Mouse (Mus musculus) retina, postnatal 7 days (tissue): ENCODE measurements at regions not wholly inside any gene's neighbourhood (a gene's known extent, or its start where the extent isn't known, plus 50 kb on each side); places are given as distances from the start of the nearest gene placed in this dataset.
A peak's percentile ranks its signal among the peaks of the same experiment; 100 is the strongest.

Experiments used
- DNase-seq: peaks from one replicate; pipeline ENCODE4 v3.0.0-alpha.2; 2012; ENCODE audit warnings: low read depth, low spot score

DNA sequence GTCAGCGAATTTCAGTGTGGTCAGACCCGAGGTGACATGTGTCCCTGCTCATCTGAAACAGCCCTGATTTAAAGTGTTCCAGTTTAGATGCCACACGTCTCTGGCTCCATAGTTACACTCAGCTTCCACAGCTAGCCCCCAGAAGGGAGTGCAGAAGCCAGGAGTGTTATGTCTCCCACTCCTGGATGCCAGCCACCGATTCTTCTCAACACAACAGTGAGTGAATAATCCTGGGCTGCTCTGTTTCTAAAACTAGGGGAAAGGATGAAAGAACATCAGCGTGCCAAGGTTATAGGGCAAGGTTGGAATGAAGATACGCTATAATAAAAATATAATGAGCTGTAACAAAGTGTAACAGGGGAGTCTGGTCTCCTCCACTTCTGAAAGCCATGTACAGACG is 51.5 kb upstream of the Stmnd1 start:
- DNase-seq = no peak

DNA sequence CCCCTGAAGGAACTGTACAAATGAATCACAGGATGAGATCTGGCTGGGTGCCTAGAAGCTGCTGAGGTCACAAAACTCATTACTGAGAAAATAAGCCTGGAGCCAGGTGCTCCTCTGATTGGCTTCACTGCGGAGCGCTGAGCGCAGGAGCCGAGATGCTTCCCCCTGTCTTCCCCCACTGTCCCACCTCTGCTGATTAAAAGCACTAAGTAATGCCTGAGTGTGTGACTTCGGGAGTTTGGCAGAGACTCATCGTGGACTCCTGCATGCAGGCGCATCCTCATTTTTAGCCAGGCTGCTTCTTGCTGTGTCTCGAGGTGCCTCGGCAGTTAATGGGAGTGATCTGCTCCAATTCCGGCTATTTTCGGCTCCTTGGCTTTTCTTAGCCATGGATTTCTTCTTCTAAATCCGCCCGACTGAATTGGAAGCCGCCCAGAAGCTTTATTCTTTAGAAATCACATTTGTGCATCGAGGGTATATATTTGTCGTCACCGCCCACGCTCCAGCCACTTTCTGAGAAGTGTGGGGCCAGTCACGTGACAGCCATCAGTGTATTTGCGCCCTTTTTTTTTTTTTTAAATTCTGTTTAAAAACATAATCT is 55.3 kb upstream of the Stmnd1 start:
- DNase-seq = peak; percentile 16

DNA sequence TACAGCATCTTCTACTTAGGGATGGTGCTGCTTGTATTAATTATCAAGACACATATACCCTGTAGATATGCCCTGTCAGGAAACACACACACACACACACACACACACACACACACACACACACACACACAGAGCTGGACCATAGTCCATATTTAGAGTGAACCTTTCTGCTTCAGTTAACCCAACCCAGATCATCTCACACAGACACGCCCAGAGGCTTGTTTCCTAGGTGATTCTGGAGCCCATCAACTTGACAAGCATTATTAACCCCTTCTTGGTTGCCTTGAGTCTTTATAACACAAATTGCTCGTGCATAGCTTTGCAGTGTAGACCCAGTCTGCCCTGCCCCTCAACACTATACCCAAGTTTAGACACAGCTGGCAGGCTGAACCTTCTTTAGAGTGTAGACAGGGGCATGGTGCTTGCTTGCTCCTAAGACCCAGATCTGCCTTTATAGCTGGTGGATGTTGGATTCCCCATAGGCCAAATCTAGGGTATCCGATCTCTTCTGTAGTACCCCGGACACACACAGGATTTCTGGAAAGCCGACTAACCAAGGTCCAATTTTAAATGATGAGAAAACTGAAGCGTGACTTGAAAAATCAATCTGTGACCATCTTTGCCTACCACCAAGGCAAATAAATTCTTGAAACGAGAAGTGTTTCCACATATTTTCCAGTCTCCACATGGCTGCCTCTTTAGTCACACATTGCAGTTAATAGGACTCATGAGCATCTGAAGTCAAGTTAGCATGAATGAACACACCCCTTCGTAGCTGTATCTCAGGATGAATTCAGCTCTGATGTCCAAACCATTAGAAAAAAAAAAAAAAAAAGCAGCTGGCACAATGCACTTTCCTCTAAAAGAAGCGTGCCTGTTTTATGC is 56.3 kb upstream of the Stmnd1 start:
- no peak for DNase-seq

DNA sequence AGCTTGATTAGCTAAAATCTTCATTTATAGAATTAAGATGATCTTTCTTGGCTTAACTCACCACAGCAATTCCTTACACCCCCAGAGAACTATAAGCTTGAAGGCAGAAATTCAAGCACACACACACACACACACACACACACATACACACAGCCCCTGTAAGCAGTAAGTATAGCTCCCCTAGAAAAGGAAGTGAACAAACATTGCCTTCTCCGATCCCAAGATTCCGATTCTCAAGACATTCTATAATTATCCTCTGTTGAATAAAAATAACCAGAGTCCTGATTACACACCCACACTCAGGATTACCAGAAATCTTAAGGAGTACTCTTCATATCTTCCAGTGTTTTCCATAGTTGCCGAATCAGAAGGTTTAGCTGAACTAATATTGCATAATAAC is 70.0 kb upstream of the Stmnd1 start:
- no peak for DNase-seq

DNA sequence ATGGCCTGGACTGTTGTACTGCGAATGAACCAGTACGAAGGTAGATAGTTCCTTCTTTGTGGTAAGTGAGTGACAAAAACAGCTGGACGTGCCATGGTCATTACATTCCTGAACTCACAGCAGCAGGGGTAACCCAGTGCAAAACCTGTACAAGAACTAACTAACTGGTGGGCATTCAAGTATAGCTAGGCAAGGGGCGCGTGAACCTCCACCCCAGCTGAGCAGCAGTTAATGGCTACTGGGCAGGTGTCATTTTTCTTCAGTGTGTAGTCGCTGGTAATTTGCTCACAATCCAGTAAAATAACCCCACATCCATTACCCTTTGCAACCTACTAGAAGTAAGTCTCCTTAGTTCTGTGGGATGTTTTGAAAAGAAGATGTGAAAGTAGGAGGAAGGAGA is 70.9 kb upstream of the Stmnd1 start:
- no peak for DNase-seq

DNA sequence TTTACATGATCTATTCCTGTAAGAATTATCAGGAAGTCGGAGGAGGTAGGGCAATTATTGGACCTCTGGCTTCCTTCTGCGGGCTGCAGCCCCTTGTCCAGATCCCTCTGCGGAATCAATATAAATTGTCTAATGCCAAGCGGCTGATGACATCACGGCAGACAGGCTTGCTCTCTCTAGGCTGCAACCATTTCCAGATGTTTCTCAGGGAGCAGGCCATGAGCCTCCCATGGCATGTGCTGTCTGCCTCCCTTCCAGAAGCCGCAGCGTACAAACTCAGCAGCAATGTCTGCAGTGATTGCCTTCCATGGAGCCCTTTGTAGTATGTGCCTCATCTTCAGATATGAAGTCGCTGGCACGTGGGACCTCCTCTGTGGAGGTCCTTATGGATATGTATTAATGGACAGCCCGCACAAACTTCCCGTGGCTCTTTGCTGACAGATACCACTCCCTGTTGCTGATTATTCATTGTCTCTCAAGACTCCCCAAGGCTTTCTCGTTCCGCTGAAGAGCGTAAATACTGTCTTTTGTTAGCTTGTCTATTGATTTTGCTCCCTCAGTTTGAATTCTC is 72.4 kb upstream of the Stmnd1 start:
- DNase-seq = no peak

DNA sequence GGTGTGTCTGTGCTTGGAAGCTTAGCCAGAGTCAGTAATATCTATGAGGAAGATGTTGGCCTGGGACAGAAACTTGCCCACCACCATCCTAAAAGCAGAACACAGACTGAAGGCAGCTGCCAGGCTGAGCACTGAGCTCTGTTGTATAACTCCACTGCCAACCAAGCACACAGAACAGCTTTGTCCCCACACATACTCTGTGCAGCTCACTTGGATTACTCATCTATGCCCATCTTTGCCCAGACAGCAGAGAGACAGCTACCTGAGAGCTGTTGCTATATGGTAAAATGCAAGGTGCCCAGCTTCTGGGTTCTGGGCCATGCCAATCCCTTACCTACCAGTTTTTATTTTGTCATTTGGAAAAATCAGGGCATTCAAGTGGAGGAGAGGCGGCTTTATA is 80.4 kb upstream of the Stmnd1 start:
- no peak for DNase-seq

DNA sequence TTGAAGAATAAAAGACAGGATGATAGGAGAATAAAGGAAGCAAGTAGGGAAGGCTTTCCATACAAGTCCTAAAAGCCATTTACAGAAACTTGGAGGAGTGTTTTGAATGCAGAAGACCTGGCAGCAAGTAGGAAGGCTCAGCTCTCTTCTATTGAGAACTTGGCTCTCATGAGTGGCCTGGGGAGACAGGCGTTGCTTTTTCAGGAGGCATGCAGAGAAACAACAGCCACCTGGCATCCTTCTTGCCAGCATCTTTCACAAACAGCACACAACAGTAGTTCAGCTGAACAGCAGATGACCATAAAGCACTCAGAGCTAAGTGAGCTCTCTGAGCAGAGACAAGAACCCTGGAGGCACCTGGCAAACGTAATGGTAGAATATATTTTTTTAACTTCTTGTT is 83.8 kb upstream of the Stmnd1 start:
- DNase-seq = no peak

DNA sequence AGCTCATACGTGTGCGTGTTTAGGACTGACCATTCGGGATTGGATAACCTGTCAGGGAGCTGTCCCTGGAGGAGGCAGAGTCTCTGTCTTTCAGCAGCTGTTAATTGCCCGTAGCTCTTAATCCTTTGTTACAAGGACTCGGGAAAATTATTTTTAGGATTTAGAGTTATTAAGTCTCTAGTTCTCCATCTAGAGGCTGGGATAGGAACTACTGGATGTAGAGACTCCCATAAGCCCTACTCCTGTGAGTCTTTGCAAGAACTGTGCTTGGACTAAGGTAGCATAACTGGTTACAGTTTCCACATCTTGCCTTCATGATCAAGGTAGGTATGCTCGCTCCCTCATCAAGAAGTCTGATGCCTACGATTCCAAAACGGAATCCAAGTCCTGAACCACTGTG is 90.7 kb upstream of the Stmnd1 start:
- peak; percentile 16 for DNase-seq

DNA sequence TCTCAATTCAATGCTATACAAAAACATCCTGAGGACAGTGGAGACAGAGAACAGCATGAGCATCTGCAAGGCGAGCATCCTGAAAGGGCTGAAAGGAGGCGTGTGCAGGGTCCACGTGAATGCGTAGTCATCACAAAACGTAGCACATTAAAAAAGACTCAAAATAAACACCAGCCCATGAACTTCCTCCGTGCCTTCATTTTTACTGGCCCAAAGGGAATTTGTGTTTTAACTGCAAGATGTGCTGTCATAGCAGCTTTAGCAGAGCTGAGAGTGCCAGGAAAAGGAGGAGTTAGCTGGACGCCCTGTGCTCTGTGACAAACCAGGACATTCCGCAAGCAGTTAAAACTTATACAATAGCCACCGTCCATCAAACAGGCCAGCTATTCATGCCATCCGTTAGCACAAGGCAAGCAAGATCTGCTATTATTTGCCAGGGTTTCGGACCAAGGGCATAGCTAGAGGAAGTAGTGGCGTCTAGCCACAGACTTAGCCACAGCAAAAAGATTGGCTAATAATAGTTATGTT is 92.9 kb upstream of the Stmnd1 start:
- DNase-seq = no peak

DNA sequence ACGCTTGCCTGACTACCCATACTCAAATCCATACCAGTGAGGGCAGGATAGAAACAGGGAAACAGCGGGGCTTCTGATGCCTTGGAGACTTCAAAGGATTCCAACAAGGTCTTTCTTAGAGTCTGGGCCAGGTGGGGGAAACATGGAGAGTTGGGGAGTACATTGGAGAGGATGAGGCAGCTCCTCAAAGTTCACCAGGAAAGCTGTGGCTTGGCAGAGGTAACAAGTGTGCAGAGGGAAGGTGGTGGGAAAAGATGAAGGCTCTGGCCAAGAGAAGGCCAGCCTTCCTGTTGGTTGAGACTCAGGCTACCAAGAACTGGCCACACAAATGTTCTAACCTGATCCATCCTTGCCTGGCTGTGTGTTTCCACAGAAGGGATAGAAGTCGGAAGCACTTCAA is 93.6 kb upstream of the Stmnd1 start:
- DNase-seq = no peak

DNA sequence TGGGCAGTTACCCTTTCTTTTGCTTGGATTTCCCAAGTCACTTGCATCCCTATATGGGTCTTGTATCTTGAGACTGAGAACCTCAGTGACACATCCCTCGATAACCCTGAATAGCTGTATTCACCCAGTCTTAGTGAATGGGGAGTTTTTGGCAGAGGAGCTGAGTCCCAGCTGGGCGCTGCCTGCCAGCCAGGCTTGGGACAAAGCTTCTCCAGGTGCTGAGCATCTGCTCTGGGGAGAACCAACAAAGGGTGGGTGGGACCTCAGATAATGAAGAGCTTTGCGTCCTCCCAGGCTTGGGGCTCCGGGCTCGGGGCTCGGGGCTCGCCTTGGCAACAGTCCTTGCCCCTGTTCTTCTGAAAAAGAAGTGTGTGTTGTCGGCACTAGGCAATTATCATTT is 100.4 kb upstream of the Stmnd1 start:
- no peak for DNase-seq

DNA sequence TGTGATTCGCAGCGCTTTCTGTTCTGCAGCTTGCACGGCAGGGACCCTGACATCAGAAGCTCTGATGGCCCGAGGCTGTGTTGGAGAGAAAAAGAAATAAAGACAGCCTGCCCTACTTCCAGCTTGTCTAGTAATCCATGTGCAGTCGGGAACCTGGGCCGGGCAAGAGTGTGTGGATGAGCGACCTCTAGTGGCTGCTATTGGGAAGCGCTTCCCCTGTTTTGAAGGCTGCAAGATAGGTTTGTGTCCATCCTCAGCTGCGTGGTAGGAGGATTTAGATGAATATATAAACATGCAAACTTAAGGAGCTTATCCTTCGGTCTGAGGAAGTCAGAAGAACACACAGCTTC is 111.5 kb upstream of the Stmnd1 start:
- DNase-seq = peak; percentile 69

DNA sequence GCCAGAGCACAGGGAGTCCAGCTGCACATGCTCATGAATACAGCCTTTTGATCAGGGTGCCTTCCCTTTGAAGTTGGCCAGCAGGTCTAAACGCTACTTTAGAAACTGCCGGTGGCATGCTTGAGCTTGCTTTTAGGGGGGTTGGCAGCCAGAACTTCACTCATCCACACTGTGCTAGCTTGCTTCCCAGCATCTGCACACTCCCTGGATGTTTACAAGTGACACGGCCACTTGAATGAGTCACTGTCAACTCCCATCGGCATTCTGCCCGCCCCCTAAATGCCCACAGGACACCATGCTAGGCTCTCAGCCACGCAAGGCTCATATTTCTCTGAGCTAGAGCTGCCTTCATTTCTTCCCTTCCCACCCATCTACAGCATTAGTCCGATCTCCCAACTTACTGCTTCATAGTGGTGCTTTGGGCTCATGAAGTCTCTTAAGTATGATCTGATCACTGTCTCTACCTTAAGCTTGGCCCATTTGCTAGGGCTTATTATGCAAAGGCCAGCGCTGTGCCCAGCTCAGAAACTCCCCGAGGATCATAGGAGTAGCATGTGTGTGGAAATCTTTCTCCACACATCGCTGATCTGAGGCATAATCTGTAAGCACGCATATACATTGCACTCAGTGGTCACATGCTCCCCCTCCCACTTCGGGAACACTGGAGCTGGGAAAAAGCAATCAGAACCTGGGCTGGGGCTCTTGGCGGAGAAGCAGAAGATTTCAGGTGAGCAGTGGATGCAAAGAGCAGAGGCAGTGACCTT is 112.1 kb upstream of the Stmnd1 start:
- DNase-seq = no peak

DNA sequence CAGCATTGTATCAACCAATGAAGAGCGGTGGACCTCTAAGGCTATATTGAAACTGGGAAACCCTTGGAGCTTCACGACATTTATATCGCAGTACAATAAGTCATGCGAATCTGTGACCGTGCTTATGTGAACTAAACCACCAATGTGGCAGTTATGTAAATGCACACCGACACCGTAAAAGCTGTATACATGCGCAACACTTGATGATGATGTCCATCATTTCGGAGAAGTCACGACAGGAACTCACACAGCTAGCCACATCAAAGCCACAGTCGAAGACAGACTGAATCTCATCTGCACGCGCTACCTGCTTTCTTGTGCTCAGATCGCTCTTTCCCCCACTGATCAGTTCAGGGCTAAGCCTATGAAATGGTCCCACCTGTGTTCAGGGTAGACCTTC is 114.2 kb upstream of the Stmnd1 start:
- DNase-seq = no peak

DNA sequence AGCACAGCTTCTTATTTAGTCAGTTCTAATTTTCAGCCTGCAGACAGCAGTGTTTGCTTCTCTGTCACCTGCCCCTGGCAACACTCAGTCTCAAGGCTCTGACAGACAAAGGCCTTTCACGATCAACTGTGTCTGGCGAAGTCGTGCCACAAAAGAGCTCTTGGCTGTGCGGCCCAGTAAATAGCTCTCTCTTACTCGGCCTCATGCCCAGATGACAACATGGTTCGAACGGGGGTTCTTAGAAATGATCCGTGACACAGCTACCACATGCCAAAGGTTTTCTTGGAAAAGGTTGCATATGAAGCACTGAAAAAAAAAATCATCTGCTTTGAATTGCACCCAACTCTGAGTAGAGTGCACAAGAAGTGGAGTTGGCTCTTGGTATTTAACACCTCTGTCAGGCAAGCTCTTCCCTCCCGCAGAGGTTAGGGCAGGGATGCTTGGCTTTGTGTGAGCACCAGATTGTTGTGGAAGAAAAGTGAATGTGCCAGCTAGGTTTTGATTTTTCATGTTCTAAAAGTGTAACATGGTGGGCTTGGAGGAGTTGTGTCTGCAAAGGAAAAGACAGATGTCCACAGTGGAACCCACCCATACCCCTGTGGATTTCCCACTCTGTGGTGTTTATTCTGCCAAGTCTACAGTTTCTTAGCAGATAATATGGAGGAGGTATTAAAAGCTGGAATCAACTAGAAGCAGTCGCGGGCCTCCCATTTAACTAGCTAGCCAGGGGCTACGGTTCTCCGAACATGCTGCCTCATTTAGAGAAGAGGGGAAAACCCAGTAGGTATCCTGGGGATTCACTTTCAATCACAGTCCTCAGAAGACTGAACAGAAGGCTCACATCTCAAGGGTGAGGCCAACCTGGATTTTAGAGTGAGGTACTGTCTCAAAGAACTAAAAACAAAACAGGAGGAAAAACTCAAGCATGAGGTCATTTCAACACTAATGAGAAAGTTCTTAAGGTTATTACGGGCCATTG is 120.0 kb upstream of the Stmnd1 start:
- no peak for DNase-seq

DNA sequence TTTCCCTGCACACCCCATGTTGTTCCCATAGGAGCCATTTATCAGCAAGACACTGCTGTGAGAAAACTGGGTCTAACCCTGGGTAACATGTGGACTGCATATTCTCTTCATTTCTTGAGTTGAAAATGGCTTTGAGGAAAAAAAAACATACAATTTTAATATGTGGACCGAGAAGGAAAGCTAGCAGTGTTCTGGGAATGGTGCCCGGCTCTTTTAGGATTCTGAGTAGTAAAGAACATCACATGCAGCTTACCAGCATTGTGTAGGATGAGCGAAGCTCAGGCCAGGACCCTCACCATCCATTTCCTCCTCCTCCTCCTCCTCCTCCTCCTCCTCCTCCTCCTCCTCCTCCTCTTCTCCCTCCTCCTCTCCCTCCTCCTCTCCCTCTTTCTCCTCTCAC is 133.5 kb upstream of the Stmnd1 start:
- no peak for DNase-seq

DNA sequence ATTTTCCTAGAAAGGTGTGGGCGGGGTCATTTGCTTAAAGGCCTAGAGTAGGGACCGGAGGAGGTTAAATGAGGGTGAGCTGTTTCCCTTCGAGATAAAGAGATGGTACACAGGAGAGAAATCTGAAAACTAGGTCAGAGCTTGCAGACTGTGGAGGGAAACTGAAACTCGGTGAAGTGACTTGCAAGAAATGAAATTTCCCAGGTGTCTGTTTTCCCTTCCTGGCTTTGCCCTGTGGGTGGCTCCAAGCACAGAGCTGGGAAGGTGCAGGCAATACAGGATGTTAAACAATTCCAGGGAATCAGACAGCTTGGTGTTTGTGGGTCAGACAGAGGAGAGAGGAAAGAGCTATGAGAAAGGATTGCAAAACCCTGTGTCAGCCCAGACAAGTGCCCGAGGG is 134.3 kb upstream of the Stmnd1 start:
- no peak for DNase-seq

DNA sequence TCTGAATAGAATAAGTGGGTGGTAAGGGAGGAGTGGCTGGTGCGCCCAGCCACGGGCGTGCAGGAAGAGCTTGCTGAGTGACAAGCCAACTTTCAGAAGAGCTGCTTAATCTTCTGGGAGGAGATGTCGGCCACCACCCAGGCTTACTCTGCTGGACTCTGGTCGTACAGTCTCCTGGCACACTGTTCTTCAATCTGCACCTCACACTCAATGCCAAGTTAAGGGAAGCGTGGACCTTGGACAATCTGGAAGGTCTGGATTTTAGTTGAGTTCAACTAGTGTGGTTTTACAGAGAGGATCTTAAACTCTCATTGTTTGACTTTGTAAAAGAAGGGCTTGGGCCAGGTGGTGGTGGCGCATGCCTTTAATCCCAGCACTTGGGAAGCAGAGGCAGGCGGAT is 138.1 kb upstream of the Stmnd1 start:
- no peak for DNase-seq

DNA sequence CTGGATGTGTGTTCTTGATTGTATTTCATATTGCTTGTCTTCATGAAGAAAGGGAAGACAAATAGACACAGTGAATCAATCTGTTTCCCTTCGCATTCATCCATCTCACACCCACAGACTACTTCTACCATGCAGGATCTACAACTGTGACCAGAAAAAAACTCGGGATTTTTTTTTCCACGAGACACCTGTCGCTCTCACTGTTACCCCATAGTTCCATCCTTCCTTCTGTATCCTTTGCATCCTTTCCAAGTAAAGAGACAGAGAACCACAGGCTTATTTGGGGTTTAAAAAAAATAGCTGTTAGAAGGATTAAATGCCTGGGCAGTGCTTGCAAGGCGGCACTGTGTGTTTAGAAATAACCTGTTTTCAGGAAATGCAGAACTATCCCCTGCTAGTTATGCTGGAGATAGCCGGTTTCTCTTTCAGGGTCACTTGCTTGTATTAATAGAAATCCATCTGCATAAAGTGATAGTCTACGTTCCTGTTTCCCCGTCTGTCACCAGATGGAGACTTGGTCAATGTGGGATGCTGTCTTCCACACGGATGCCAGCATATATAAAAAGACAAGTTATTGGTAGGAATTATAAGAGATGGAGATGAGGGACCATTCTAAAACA is 144.2 kb upstream of the Stmnd1 start:
- DNase-seq = no peak

DNA sequence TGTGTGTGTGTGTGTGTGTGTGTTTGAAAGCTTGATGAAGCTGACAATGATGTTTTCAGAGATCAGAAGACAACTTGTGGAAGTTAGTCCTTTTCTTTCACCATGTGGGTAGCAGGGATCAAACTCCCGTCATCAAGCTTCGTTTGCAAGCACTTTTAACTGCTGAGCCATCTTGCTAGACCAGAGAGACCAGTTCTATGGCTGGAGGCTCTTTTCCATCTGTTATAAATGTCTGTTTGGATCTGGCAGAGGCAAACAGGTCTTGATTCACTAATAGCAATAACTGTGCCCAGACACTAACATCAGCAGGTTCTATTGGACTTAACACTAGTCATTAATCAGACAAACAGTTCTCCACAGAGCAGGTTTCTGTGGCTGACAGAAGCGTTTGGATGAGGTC is 150.1 kb upstream of the Stmnd1 start:
- DNase-seq = no peak
